Mouse (Mus musculus) embryonic facial prominence, embryonic 14.5 days (tissue): ENCODE data around the gene Cyp4a10. TPM values are rescaled to one million over a fixed set of nuclear protein-coding genes. Genes with fewer than 3 reads are reported as not detected.
"Not testable (repeated sequence)": the region's sequence is repeated elsewhere in the genome, so short reads cannot be mapped to it uniquely, and the experiment has no call there.

Source experiments
- ATAC-seq: fragments of 200-750 bp; cut with Nextera tagmentation; 2 replicates; pipeline ENCODE4 v1.8.0; 2017; ENCODE audit warnings: low read depth, moderate number of reproducible peaks, moderate TSS enrichment
- DNase-seq: peaks from one replicate; pipeline ENCODE4 v3.0.0-alpha.2; 2015; ENCODE audit warnings: low spot score
- H3K27ac ChIP-seq: fragments of 300-500 bp; sonication (generic); replicated peaks from 2 replicates; pipeline ENCODE4 v1.5.1; 2014; ENCODE audit warnings: low read depth, mild to moderate bottlenecking, low read length, moderate library complexity
- H3K27me3 ChIP-seq: fragments of 300-500 bp; sonication (generic); replicated peaks from 2 replicates; pipeline ENCODE4 v1.6.1; 2014; ENCODE audit warnings: low read length; ENCODE audit not compliant: control insufficient read depth, insufficient read depth
- H3K36me3 ChIP-seq: fragments of 300-500 bp; sonication (generic); 2 replicates; pipeline ENCODE4 v1.6.1; 2014; ENCODE audit warnings: low read length, mixed read lengths; ENCODE audit not compliant: control insufficient read depth, insufficient read depth
- H3K4me1 ChIP-seq: fragments of 300-500 bp; sonication (generic); 2 replicates; pipeline ENCODE4 v1.6.1; 2014; ENCODE audit warnings: antibody characterized with exemption, low read length; ENCODE audit not compliant: control insufficient read depth, insufficient read depth
- H3K4me2 ChIP-seq: fragments of 300-500 bp; sonication (generic); 2 replicates; pipeline ENCODE4 v1.6.1; 2014; ENCODE audit warnings: low read depth, mild to moderate bottlenecking, low read length, moderate library complexity, mixed read lengths
- H3K4me3 ChIP-seq: fragments of 300-500 bp; sonication (generic); 2 replicates; pipeline ENCODE4 v1.5.1; 2014; ENCODE audit warnings: low read depth, mild to moderate bottlenecking, low read length
- H3K9ac ChIP-seq: fragments of 300-500 bp; sonication (generic); 2 replicates; pipeline ENCODE4 v1.6.1; 2014; ENCODE audit warnings: low read depth, mild to moderate bottlenecking, low read length, moderate library complexity, mixed read lengths
- H3K9me3 ChIP-seq: fragments of 300-500 bp; sonication (generic); 2 replicates; pipeline ENCODE4 v1.6.1; 2016; ENCODE audit warnings: low read length; ENCODE audit not compliant: control insufficient read depth
- WGBS: fragments of 180-500 bp; shearing (Covaris S2); extraction: QIAGEN DNeasy Blood & Tissue Kit; methylation state at CpG from one replicate; pipeline ENCODE4 v1.1.7; 2014; 5-methylcytosine and 5-hydroxymethylcytosine counted together
- polyA plus RNA-seq: library from polyadenylated mRNA; unstranded; fragments of >200 nt; fragmentation: Nextera tagmentation; extraction: Ambion mirVana; gene quantifications from 2 replicates; pipeline ENCODE4 v1.2.1, GENCODE M21; 2014

The Cyp4a10 gene
- polyA plus RNA-seq, 1 experiment from 2014 or later = not detected

- Histone ChIP-seq H3K4me2 (no peak overlapping the region), H3K36me3 (no peaks in the 10 kb centered on the region), H3K4me3 (no peak overlapping the region), H3K9me3 (no peaks in the 10 kb centered on the region), H3K27ac (no peak overlapping the region), H3K9ac (no peak overlapping the region), H3K27me3 (no peaks in the 10 kb centered on the region), H3K4me1 (no peaks in the 10 kb centered on the region)
- WGBS = 40% methylated on average over 1 of the region's 1 CpGs
- no peak for DNase-seq
- ATAC-seq = no peak
Measured at GRCm38 (mm10) chr4:115545101-115545500, 27.0 kb downstream of the Cyp4a10 start.

- H3K36me3 ChIP-seq = no peaks in the 10 kb centered on the region
- no peaks in the 10 kb centered on the region for H3K9me3 ChIP-seq
- no peak overlapping the region for H3K4me2 ChIP-seq
- no peak overlapping the region for H3K27ac ChIP-seq
- H3K27me3 ChIP-seq = no peaks in the 10 kb centered on the region
- H3K4me3 ChIP-seq = no peak overlapping the region
- DNase-seq (no peak), ATAC-seq (no peak)
- H3K4me1 ChIP-seq = no peaks in the 10 kb centered on the region
- H3K9ac ChIP-seq = no peak overlapping the region
- 77% methylated on average over 2 of the region's 2 CpGs for WGBS
Measured at GRCm38 (mm10) chr4:115546141-115546828, 28.2 kb downstream of the Cyp4a10 start.

- Histone ChIP-seq H3K9me3 (no peaks in the 10 kb centered on the region), H3K4me1 (no peaks in the 10 kb centered on the region), H3K27me3 (no peaks in the 10 kb centered on the region), H3K27ac (no peak overlapping the region), H3K36me3 (no peaks in the 10 kb centered on the region), H3K4me3 (no peak overlapping the region), H3K9ac (no peak overlapping the region), H3K4me2 (no peak overlapping the region)
- ATAC-seq (no peak), DNase-seq (no peak)
- 88% methylated on average over 3 of the region's 3 CpGs for WGBS
Measured at GRCm38 (mm10) chr4:115552726-115553125, 34.7 kb downstream of the Cyp4a10 start.

- Histone ChIP-seq H3K4me3 (no peak overlapping the region), H3K27ac (no peak overlapping the region), H3K4me1 (no peaks in the 10 kb centered on the region), H3K9ac (no peak overlapping the region), H3K27me3 (no peaks in the 10 kb centered on the region), H3K9me3 (no peaks in the 10 kb centered on the region), H3K36me3 (no peaks in the 10 kb centered on the region), H3K4me2 (no peak overlapping the region)
- ATAC-seq = no peak
- no peak for DNase-seq
- WGBS = 60% methylated on average over 2 of the region's 2 CpGs
Measured at GRCm38 (mm10) chr4:115555513-115555912, 37.4 kb downstream of the Cyp4a10 start.

- no peak for ATAC-seq
- Histone ChIP-seq H3K4me1 (no peaks in the 10 kb centered on the region), H3K27me3 (no peaks in the 10 kb centered on the region), H3K9ac (no peak overlapping the region), H3K4me3 (no peak overlapping the region), H3K4me2 (no peak overlapping the region), H3K27ac (no peak overlapping the region), H3K36me3 (no peaks in the 10 kb centered on the region), H3K9me3 (no peaks in the 10 kb centered on the region)
- 70% methylated on average over 4 of the region's 4 CpGs for WGBS
- DNase-seq = no peak
Measured at GRCm38 (mm10) chr4:115557861-115558561, 39.9 kb downstream of the Cyp4a10 start.

- H3K36me3 ChIP-seq, ATAC-seq, H3K9ac ChIP-seq, DNase-seq, H3K4me1 ChIP-seq, H3K27me3 ChIP-seq, H3K9me3 ChIP-seq, H3K4me2 ChIP-seq, H3K27ac ChIP-seq, H3K4me3 ChIP-seq: not testable (repeated sequence)
- WGBS = 61% methylated on average over 5 of the region's 5 CpGs
Measured at GRCm38 (mm10) chr4:115561236-115561635, 43.2 kb downstream of the Cyp4a10 start.

- Histone ChIP-seq H3K4me3 (no peak within 1 kb of the TSS), H3K36me3 (no peaks in the 10 kb centered on the region), H3K27me3 (no peaks in the 10 kb centered on the region), H3K27ac (no peak within 1 kb of the TSS), H3K9ac (no peak within 1 kb of the TSS), H3K4me2 (no peak within 1 kb of the TSS), H3K9me3 (no peaks in the 10 kb centered on the region), H3K4me1 (no peaks in the 10 kb centered on the region)
- 81% methylated on average over 3 of the region's 3 CpGs for WGBS
- ATAC-seq = no peak
- no peak for DNase-seq
Measured at GRCm38 (mm10) chr4:115563401-115563800, 45.3 kb downstream of the Cyp4a10 start, which contains the start of gene Cyp4a31. TSS of gene Cyp4a31 (plus strand) at chr4:115563649.

- DNase-seq, ATAC-seq, H3K27me3 ChIP-seq, H3K4me1 ChIP-seq, H3K9ac ChIP-seq, H3K36me3 ChIP-seq, H3K4me2 ChIP-seq, H3K27ac ChIP-seq, H3K9me3 ChIP-seq, H3K4me3 ChIP-seq: not testable (repeated sequence)
- 74% methylated on average over 6 of the region's 6 CpGs for WGBS
Measured at GRCm38 (mm10) chr4:115564469-115565225, 46.6 kb downstream of the Cyp4a10 start.
